Mouse (Mus musculus) MEL (cell line): Measurements from ENCODE around the gene Pde8a. TPM values are rescaled to one million over a fixed set of nuclear protein-coding genes. Genes with fewer than 3 reads are reported as not detected.

Experiments used
- DNase-seq: peaks from one replicate; pipeline ENCODE4 v3.0.0; 2011; ENCODE audit warnings: low read depth, low spot score
- H3K27ac ChIP-seq: 2 replicates; pipeline ENCODE4 v1.5.1; 2012; ENCODE audit warnings: low read depth, mild to moderate bottlenecking, control low read depth, low read length, moderate library complexity; ENCODE audit not compliant: control insufficient read depth
- H3K27me3 ChIP-seq, 2 experiments: fragments of 150-350 bp in 1 of 2; sonication (generic) in 1 of 2; 2 replicates each; pipeline ENCODE4 v1.6.1; 2012; ENCODE audit warnings: low read length in 2 of 2, mild to moderate bottlenecking in 2 of 2, improper control_type of control experiment in 1 of 2, moderate library complexity in 1 of 2; ENCODE audit not compliant: insufficient read depth in 2 of 2, control insufficient read depth in 1 of 2
- H3K36me3 ChIP-seq, 2 experiments: 2 replicates each; pipeline ENCODE4 v1.6.1; 2012 to 2014; ENCODE audit warnings: low read length in 2 of 2, improper control_type of control experiment in 1 of 2, inconsistent platforms in 1 of 2, mild to moderate bottlenecking in 1 of 2; ENCODE audit not compliant: insufficient read depth in 2 of 2, control insufficient read depth in 1 of 2
- H3K4me1 ChIP-seq, 2 experiments: fragments of 150-350 bp in 1 of 2; sonication (generic) in 1 of 2; 2 replicates each; pipeline ENCODE4 v1.6.1; 2012; ENCODE audit warnings: low read length in 2 of 2, improper control_type of control experiment in 1 of 2, mild to moderate bottlenecking in 1 of 2; ENCODE audit not compliant: insufficient read depth in 2 of 2, control insufficient read depth in 1 of 2
- H3K4me3 ChIP-seq, 2 experiments: fragments of 150-350 bp in 1 of 2; sonication (generic) in 1 of 2; 2 replicates each; pipeline ENCODE4 v1.5.1; 2012; ENCODE audit warnings: low read depth in 2 of 2, low read length in 2 of 2, mild to moderate bottlenecking in 2 of 2, moderate library complexity in 2 of 2, control low read depth in 1 of 2, improper control_type of control experiment in 1 of 2; ENCODE audit not compliant: control insufficient read depth in 1 of 2, insufficient read depth in 1 of 2
- H3K79me2 ChIP-seq: 2 replicates; pipeline ENCODE4 v1.6.1; 2012; ENCODE audit warnings: mild to moderate bottlenecking, low read length, moderate library complexity; ENCODE audit not compliant: control insufficient read depth, poor library complexity, insufficient read depth
- H3K9ac ChIP-seq: 2 replicates; pipeline ENCODE4 v1.6.1; 2012; ENCODE audit warnings: low read depth, mild to moderate bottlenecking, control low read depth, low read length, moderate library complexity; ENCODE audit not compliant: control insufficient read depth, poor library complexity, severe bottlenecking
- H3K9me3 ChIP-seq: fragments of 150-350 bp; sonication (generic); replicated peaks from 2 replicates; pipeline ENCODE4 v1.6.1; 2012; ENCODE audit warnings: mild to moderate bottlenecking, low read length, improper control_type of control experiment, moderate library complexity; ENCODE audit not compliant: insufficient read depth
- BHLHE40 ChIP-seq: IDR thresholded peaks from 2 replicates; pipeline ENCODE4 v1.6.1; 2012; ENCODE audit warnings: low read depth, mild to moderate bottlenecking, inconsistent platforms, low read length, improper control_type of control experiment, borderline replicate concordance
- CHD1 ChIP-seq: IDR thresholded peaks from 2 replicates; pipeline ENCODE4 v1.6.1; 2012; ENCODE audit warnings: low read depth, mild to moderate bottlenecking, inconsistent platforms, low read length, improper control_type of control experiment
- CHD2 ChIP-seq: IDR thresholded peaks from 2 replicates; pipeline ENCODE4 v1.6.1; 2011; ENCODE audit warnings: low read length, improper control_type of control experiment
- EP300 ChIP-seq, 2 experiments: IDR thresholded peaks; 2 replicates each; pipeline ENCODE4 v1.6.1; 2011; ENCODE audit warnings: improper control_type of control experiment in 2 of 2, low read length in 2 of 2, low read depth in 1 of 2, mild to moderate bottlenecking in 1 of 2
- ETS1 ChIP-seq: IDR thresholded peaks from 2 replicates; pipeline ENCODE4 v1.6.1; 2012; ENCODE audit warnings: low read depth, mild to moderate bottlenecking, inconsistent platforms, low read length, improper control_type of control experiment, moderate library complexity
- GABPA ChIP-seq: IDR thresholded peaks from 2 replicates; pipeline ENCODE4 v1.6.1; 2012; ENCODE audit warnings: low read depth, mild to moderate bottlenecking, inconsistent platforms, low read length, improper control_type of control experiment, moderate library complexity
- GATA1 ChIP-seq: IDR thresholded peaks from 2 replicates; pipeline ENCODE4 v1.6.1; 2011; ENCODE audit warnings: low read depth, low read length, improper control_type of control experiment
- HCFC1 ChIP-seq: IDR thresholded peaks from 2 replicates; pipeline ENCODE4 v1.6.1; 2012; ENCODE audit warnings: low read depth, mild to moderate bottlenecking, inconsistent platforms, low read length, improper control_type of control experiment, moderate library complexity
- KAT2A ChIP-seq: conservative IDR thresholded peaks from 2 replicates; pipeline ENCODE4 v1.6.1; 2012; ENCODE audit warnings: low read depth, low read length, improper control_type of control experiment, inconsistent platforms
- MAFK ChIP-seq: IDR thresholded peaks from 2 replicates; pipeline ENCODE4 v1.6.1; 2011; ENCODE audit warnings: low read depth, mild to moderate bottlenecking, low read length, improper control_type of control experiment, borderline replicate concordance
- MEF2A ChIP-seq: IDR thresholded peaks from 2 replicates; pipeline ENCODE4 v1.6.1; 2014; ENCODE audit warnings: low read depth, mild to moderate bottlenecking, inconsistent platforms, low read length, improper control_type of control experiment; ENCODE audit not compliant: poor library complexity, insufficient replicate concordance, severe bottlenecking; ENCODE audit errors: extremely low read depth
- MXI1 ChIP-seq: IDR thresholded peaks from 2 replicates; pipeline ENCODE4 v1.6.1; 2011; ENCODE audit warnings: mild to moderate bottlenecking, low read depth, low read length, improper control_type of control experiment
- MYB ChIP-seq: IDR thresholded peaks from 2 replicates; pipeline ENCODE4 v1.6.1; 2011; ENCODE audit warnings: mild to moderate bottlenecking, low read depth, low read length, improper control_type of control experiment
- MYC ChIP-seq: IDR thresholded peaks from 2 replicates; pipeline ENCODE4 v1.6.1; 2011; ENCODE audit warnings: low read depth, mild to moderate bottlenecking, low read length, improper control_type of control experiment, moderate library complexity
- NELFE ChIP-seq: IDR thresholded peaks from 2 replicates; pipeline ENCODE4 v1.6.1; 2011; ENCODE audit warnings: low read depth, low read length, improper control_type of control experiment
- NRF1 ChIP-seq: IDR thresholded peaks from 2 replicates; pipeline ENCODE4 v1.6.1; 2014; ENCODE audit warnings: low read depth, mild to moderate bottlenecking, inconsistent platforms, low read length, improper control_type of control experiment, moderate library complexity; ENCODE audit not compliant: poor library complexity, insufficient read depth, severe bottlenecking
- POLR2AphosphoS5 ChIP-seq: IDR thresholded peaks from 2 replicates; pipeline ENCODE4 v1.6.1; 2012; ENCODE audit warnings: low read depth, borderline replicate concordance, mild to moderate bottlenecking, inconsistent platforms, low read length, moderate library complexity, mixed read lengths
- RCOR1 ChIP-seq: IDR thresholded peaks from 2 replicates; pipeline ENCODE4 v1.6.1; 2012; ENCODE audit warnings: low read depth, mild to moderate bottlenecking, inconsistent platforms, low read length, improper control_type of control experiment
- SIN3A ChIP-seq: IDR thresholded peaks from 2 replicates; pipeline ENCODE4 v1.6.1; 2012; ENCODE audit warnings: low read length, improper control_type of control experiment, inconsistent platforms
- SMC3 ChIP-seq: IDR thresholded peaks from 2 replicates; pipeline ENCODE4 v1.6.1; 2011; ENCODE audit warnings: low read depth, low read length, improper control_type of control experiment
- TBP ChIP-seq: IDR thresholded peaks from 2 replicates; pipeline ENCODE4 v1.8.0; 2011; ENCODE audit warnings: low read depth, low read length, improper control_type of control experiment
- UBTF ChIP-seq: IDR thresholded peaks from 2 replicates; pipeline ENCODE4 v1.6.1; 2012; ENCODE audit warnings: low read depth, mild to moderate bottlenecking, inconsistent platforms, low read length, improper control_type of control experiment, moderate library complexity, borderline replicate concordance; ENCODE audit not compliant: insufficient read depth
- ZKSCAN1 ChIP-seq: IDR thresholded peaks from 2 replicates; pipeline ENCODE4 v1.6.1; 2012; ENCODE audit warnings: low read depth, mild to moderate bottlenecking, inconsistent platforms, low read length, improper control_type of control experiment, moderate library complexity
- ZMIZ1 ChIP-seq: IDR thresholded peaks from 2 replicates; pipeline ENCODE4 v1.6.1; 2012; ENCODE audit warnings: low read depth, mild to moderate bottlenecking, inconsistent platforms, low read length, improper control_type of control experiment, moderate library complexity
- polyA plus RNA-seq, 2 experiments: library from polyadenylated mRNA; stranded (reverse) in 1 of 2; unstranded in 1 of 2; fragments of >175 nt in 1 of 2; fragments of >200 nt in 1 of 2; gene quantifications; 2 replicates each; pipeline versions ENCODE4 v1.2.1 to v1.2.4; 2012; ENCODE audit warnings: low replicate concordance in 2 of 2, low read depth in 1 of 2; ENCODE audit not compliant: insufficient read length in 2 of 2, insufficient read depth in 1 of 2, missing spikeins in 1 of 2
- total RNA-seq: library from RNA; depleted of rRNA; stranded (reverse); fragments of 300-350 nt; gene quantifications from 2 replicates; pipeline ENCODE4 v1.2.3, GENCODE M21; 2012

Gene Pde8a
- total and polyA plus RNA-seq, 3 experiments: 0.11 TPM; not detected in 2

DNA sequence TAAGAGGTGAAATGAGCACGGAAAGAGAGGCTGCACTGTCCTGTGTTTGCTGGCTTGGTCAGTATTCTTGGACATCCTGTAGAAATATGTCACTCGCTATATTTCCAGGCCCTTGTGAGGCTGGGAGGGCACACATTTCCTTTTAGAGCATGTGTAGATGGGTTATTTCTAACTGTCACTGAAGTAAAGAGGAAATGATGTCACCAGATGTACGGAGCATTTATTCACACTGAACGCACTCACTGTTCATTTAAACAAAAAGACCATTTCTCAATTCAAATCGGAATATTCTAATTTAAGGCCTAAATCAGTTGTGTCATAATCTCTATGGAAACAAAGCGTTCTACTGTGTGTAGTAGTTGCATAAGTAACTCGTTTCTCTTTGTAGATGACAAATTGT is 48.2 kb downstream of the Pde8a start:
- Histone ChIP-seq H3K4me3 (no peak overlapping the region), H3K9me3 (no peaks in the 10 kb centered on the region), H3K36me3 (no peaks in the 10 kb centered on the region), H3K4me1 (no peaks in the 10 kb centered on the region), H3K79me2 (no peaks in the 10 kb centered on the region), H3K9ac (no peak overlapping the region), H3K27ac (no peak overlapping the region), H3K27me3 (peaks cover 5 to 10% of the 10 kb centered on the region in 2 experiments; a peak in 3 of 4 replicates)
- DNase-seq: no peak
- TF ChIP-seq ETS1 (no peak), BHLHE40 (no peak), CHD2 (no peak), TBP (no peak), NRF1 (no peak), MXI1 (no peak), UBTF (no peak), ZKSCAN1 (no peak), CHD1 (no peak), KAT2A (no peak), ZMIZ1 (no peak), HCFC1 (no peak), SMC3 (no peak), GABPA (no peak)

DNA sequence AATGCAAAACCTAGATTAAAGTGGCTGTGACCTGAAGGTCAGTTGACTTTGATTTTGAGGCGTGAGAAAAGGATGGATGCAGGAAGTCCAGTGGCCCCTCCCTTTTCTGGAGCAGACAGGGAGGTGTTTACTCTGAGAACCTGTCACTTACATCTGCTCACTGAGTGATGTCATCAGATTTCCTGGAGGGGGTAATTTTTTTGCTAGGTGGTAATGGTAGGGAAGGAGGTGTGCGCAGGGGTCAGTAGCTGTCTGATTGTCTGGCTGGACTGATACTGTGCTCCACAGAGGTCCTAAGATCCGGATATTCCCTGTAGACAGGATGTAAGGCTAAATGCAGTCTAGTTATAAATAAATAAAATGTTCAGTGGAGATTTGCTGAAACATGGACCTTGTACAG is 59.5 kb downstream of the Pde8a start:
- H3K9ac ChIP-seq: no peak overlapping the region
- peaks cover 0 to 11% of the 10 kb centered on the region in 2 experiments; a peak in 3 of 4 replicates for H3K27me3 ChIP-seq
- no peak for DNase-seq
- H3K9me3 ChIP-seq: no peaks in the 10 kb centered on the region
- no peaks in the 10 kb centered on the region for H3K36me3 ChIP-seq
- no peaks in the 10 kb centered on the region for H3K79me2 ChIP-seq
- TF ChIP-seq BHLHE40 (no peak), SIN3A (no peak), MYB (no peak), POLR2AphosphoS5 (no peak), UBTF (no peak), TBP (no peak), CHD1 (no peak), MAFK (no peak), EP300 (IDR thresholded peaks at IDR 0.05; ENCODE audit: low read depth in 1 of 2, low read length in 2 of 2) (no peak), ZMIZ1 (no peak), MEF2A (no peak), GATA1 (no peak), NELFE (no peak), GABPA (no peak), SMC3 (no peak), RCOR1 (no peak), KAT2A (no peak), MYC (no peak)
- H3K27ac ChIP-seq: no peak overlapping the region
- H3K4me1 ChIP-seq: no peaks in the 10 kb centered on the region
- H3K4me3 ChIP-seq: no peak overlapping the region
